Mouse (Mus musculus) CH12.LX (cell line): Measurements from ENCODE around the gene Cd40. TPM values are rescaled to one million over a fixed set of nuclear protein-coding genes. Genes with fewer than 3 reads are reported as not detected.

ENCODE experiments used
- DNase-seq: peaks from one replicate; pipeline ENCODE4 v3.0.0-alpha.2; 2013; ENCODE audit errors: extremely low read depth
- H3K27ac ChIP-seq: 2 replicates; pipeline ENCODE4 v1.5.1; 2012; ENCODE audit warnings: low read depth, mild to moderate bottlenecking, control low read depth, moderate library complexity; ENCODE audit not compliant: insufficient read depth
- H3K27me3 ChIP-seq: replicated peaks from 2 replicates; pipeline ENCODE3; 2012; ENCODE audit warnings: inconsistent platforms
- H3K36me3 ChIP-seq, 2 experiments: replicated peaks in 1 of 2; 2 replicates each; pipeline versions ENCODE3 to v1.6.1; 2012; ENCODE audit warnings: inconsistent platforms in 1 of 2, low read length in 1 of 2, mild to moderate bottlenecking in 1 of 2, mixed read lengths in 1 of 2, moderate library complexity in 1 of 2; ENCODE audit not compliant: control insufficient read depth in 1 of 2, insufficient read depth in 1 of 2
- H3K4me1 ChIP-seq, 2 experiments: 2 replicates each; pipeline ENCODE4 v1.6.1; 2012; ENCODE audit warnings: inconsistent platforms in 1 of 2, moderate library complexity in 1 of 2; ENCODE audit not compliant: insufficient read depth in 2 of 2, control insufficient read depth in 1 of 2
- H3K4me2 ChIP-seq: 2 replicates; pipeline ENCODE4 v1.6.1; 2012; ENCODE audit warnings: low read depth, mild to moderate bottlenecking, control low read depth; ENCODE audit not compliant: poor library complexity, insufficient read depth, severe bottlenecking
- H3K4me3 ChIP-seq, 3 experiments: fragments of 150-350 bp in 1 of 3; sonication (generic) in 1 of 3; replicated peaks in 1 of 3; 2 replicates each; pipeline versions ENCODE3 to v1.5.1; 2011 to 2012; ENCODE audit warnings: low read depth in 2 of 3, low read length in 2 of 3, mild to moderate bottlenecking in 2 of 3, moderate library complexity in 2 of 3, control low read depth in 1 of 3, improper control_type of control experiment in 1 of 3, inconsistent platforms in 1 of 3, mixed read lengths in 1 of 3; ENCODE audit not compliant: poor library complexity in 1 of 3
- H3K79me2 ChIP-seq: replicated peaks from 2 replicates; pipeline ENCODE4 v1.6.1; 2012; ENCODE audit warnings: mild to moderate bottlenecking, moderate library complexity; ENCODE audit not compliant: control insufficient read depth, poor library complexity, insufficient read depth, severe bottlenecking; ENCODE audit errors: extremely low read depth
- H3K9ac ChIP-seq: 2 replicates; pipeline ENCODE4 v1.6.1; 2012; ENCODE audit warnings: low read depth, mild to moderate bottlenecking, control low read depth, moderate library complexity; ENCODE audit not compliant: insufficient read depth
- H3K9me3 ChIP-seq: replicated peaks from 2 replicates; pipeline ENCODE3; 2012; ENCODE audit warnings: low read length, inconsistent platforms, mixed read lengths
- CHD1 ChIP-seq: IDR thresholded peaks from 2 replicates; pipeline ENCODE4 v1.6.1; 2012; ENCODE audit warnings: low read depth, low read length, improper control_type of control experiment, inconsistent platforms
- CHD2 ChIP-seq: IDR thresholded peaks from 2 replicates; pipeline ENCODE4 v1.6.1; 2011; ENCODE audit warnings: low read length, improper control_type of control experiment
- EP300 ChIP-seq: IDR thresholded peaks from 2 replicates; pipeline ENCODE4 v1.6.1; 2011; ENCODE audit warnings: low read length, improper control_type of control experiment
- ETS1 ChIP-seq: conservative IDR thresholded peaks from 2 replicates; pipeline ENCODE4 v1.6.1; 2012; ENCODE audit warnings: low read depth, mild to moderate bottlenecking, inconsistent platforms, low read length, improper control_type of control experiment, moderate library complexity
- HCFC1 ChIP-seq: IDR thresholded peaks from 2 replicates; pipeline ENCODE4 v1.6.1; 2012; ENCODE audit warnings: low read depth, mild to moderate bottlenecking, inconsistent platforms, low read length, improper control_type of control experiment
- IRF4 ChIP-seq: IDR thresholded peaks from 2 replicates; pipeline ENCODE4 v1.6.1; 2014; ENCODE audit warnings: low read depth, mild to moderate bottlenecking, inconsistent platforms, low read length, improper control_type of control experiment
- JUN ChIP-seq: IDR thresholded peaks from 2 replicates; pipeline ENCODE4 v1.6.1; 2011; ENCODE audit warnings: low read depth, mild to moderate bottlenecking, low read length, improper control_type of control experiment, moderate library complexity; ENCODE audit not compliant: insufficient read depth
- JUND ChIP-seq: conservative IDR thresholded peaks from 2 replicates; pipeline ENCODE4 v1.6.1; 2011; ENCODE audit warnings: low read depth, low read length, improper control_type of control experiment
- MAFK ChIP-seq: IDR thresholded peaks from 2 replicates; pipeline ENCODE4 v1.6.1; 2011; ENCODE audit warnings: low read length, improper control_type of control experiment; ENCODE audit not compliant: insufficient replicate concordance
- MEF2A ChIP-seq: IDR thresholded peaks from 2 replicates; pipeline ENCODE4 v1.6.1; 2014; ENCODE audit warnings: low read depth, mild to moderate bottlenecking, inconsistent platforms, low read length, improper control_type of control experiment, borderline replicate concordance
- NRF1 ChIP-seq: IDR thresholded peaks from 2 replicates; pipeline ENCODE4 v1.6.1; 2014; ENCODE audit warnings: low read depth, mild to moderate bottlenecking, inconsistent platforms, low read length, improper control_type of control experiment, moderate library complexity
- PAX5 ChIP-seq: IDR thresholded peaks from 2 replicates; pipeline ENCODE4 v1.6.1; 2012; ENCODE audit warnings: low read length, inconsistent platforms, mixed read lengths
- POLR2AphosphoS2 ChIP-seq: IDR thresholded peaks from 2 replicates; pipeline ENCODE4 v1.6.1; 2011; ENCODE audit warnings: low read depth, low read length, improper control_type of control experiment
- RAD21 ChIP-seq: IDR thresholded peaks from 2 replicates; pipeline ENCODE4 v1.6.1; 2011; ENCODE audit warnings: low read depth, mild to moderate bottlenecking, low read length, improper control_type of control experiment, moderate library complexity
- SMC3 ChIP-seq: IDR thresholded peaks from 2 replicates; pipeline ENCODE4 v1.6.1; 2011; ENCODE audit warnings: low read depth, low read length, improper control_type of control experiment
- USF2 ChIP-seq: conservative IDR thresholded peaks from 2 replicates; pipeline ENCODE4 v1.6.1; 2011; ENCODE audit warnings: low read depth, low read length, improper control_type of control experiment
- ZMIZ1 ChIP-seq: IDR thresholded peaks from 2 replicates; pipeline ENCODE4 v1.6.1; 2012; ENCODE audit warnings: low read depth, mild to moderate bottlenecking, inconsistent platforms, low read length, improper control_type of control experiment
- ZNF384 ChIP-seq: IDR thresholded peaks from 2 replicates; pipeline ENCODE4 v1.6.1; 2012; ENCODE audit warnings: low read depth, low read length, improper control_type of control experiment, inconsistent platforms
- dilution Hi-C: fragments of 300-500 bp; cut with MboI; formaldehyde crosslinking; loops from 2 replicates; pipeline ENCODE4 v1.14.3; 2020; ENCODE audit warnings: low sequenced_read_pairs; ENCODE audit not compliant: extremely low pct_unique_long_range_greater_than_20kb, extremely low pct_ligation_motif_present
- in situ Hi-C: fragments of 300-500 bp; cut with MboI; formaldehyde crosslinking; loops from 3 replicates; pipeline ENCODE4 v1.14.3; 2019; ENCODE audit warnings: low sequenced_read_pairs, low pct_ligation_motif_present, low pct_unique_long_range_greater_than_20kb, mixed read lengths
- polyA plus RNA-seq: library from polyadenylated mRNA; unstranded; fragments of >175 nt; gene quantifications from 2 replicates; pipeline ENCODE4 v1.2.1, GENCODE M21; 2012; ENCODE audit warnings: low read depth; ENCODE audit not compliant: insufficient read length
- total RNA-seq, 2 experiments: library from RNA; depleted of rRNA; stranded (reverse); fragments of 300-350 nt in 1 of 2; fragments of >200 nt in 1 of 2; gene quantifications; 2 replicates each; pipeline ENCODE4 v1.2.3; 2012 to 2014

Gene Cd40
- total and polyA plus RNA-seq, 3 experiments, result 146 to 223 (median 147) TPM

DNA sequence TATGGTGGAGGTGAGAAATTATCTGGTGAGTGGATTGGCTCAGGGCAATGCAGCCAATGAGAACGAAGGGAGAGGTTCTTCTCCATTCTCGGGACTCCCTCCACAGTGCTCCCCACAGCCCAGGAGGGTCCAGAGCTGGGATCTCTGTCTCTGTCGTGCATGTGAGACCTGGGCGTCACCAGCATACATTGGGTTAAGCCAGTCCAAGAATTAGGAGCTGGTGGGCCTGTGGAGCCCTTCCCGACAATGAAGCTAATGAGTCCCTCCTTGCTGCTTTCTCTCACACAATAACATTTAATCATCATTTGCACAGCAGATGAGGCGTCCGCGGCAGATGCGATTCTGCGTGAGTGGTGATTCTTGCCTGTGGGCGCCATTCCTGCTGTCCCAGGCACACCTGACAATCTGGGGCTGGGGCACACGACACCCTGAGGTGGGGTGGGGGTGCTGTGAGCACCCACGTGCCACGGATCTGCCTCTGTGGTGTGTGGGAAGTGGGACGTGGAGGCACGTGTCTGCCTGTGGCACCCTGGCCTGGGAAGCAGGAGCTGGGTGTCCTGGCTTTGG, 50.2 kb downstream of the Cd40 start:
- dilution Hi-C loops, result no loop called here
- H3K9me3 ChIP-seq, result no peaks in the 10 kb centered on the region
- TF ChIP-seq NRF1, result no peak
- no peak for TF ChIP-seq EP300
- no peak for TF ChIP-seq IRF4
- TF ChIP-seq MEF2A, result no peak
- TF ChIP-seq RAD21, result no peak
- TF ChIP-seq CHD1, result no peak

DNA sequence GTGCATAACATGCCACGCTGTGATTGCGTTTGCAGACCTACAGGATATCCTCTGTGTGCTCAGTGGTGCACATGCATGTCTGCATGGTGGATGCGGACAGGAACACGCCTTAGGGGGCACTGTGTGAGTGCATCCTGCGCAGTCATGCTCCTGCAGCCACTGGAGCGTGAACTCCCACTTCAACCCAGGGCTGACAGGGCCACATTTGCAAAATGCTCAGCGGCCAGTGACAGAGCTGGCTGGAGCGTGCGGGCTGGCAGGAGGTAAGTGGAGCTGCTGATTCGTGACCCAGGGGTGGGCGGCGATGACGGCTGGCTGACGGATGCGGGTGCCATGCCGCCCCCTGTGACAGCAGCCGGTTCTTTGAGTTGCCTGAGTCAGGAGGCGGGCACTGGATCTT, 51.2 kb downstream of the Cd40 start:
- in situ Hi-C loops (no loop called here), dilution Hi-C loops (no loop called here)
- H3K9ac ChIP-seq, result no peak overlapping the region
- peaks cover 87% of the 10 kb centered on the region for H3K27me3 ChIP-seq
- no peak overlapping the region for H3K4me3 ChIP-seq
- peaks cover 4 to 7% of the 10 kb centered on the region in 2 experiments; a peak in 2 of 4 replicates for H3K4me1 ChIP-seq
- no peak overlapping the region for H3K27ac ChIP-seq
- no peak for DNase-seq
- H3K79me2 ChIP-seq, result no peaks in the 10 kb centered on the region
- no peaks in the 10 kb centered on the region for H3K36me3 ChIP-seq
- H3K9me3 ChIP-seq, result no peaks in the 10 kb centered on the region
- no peak for TF ChIP-seq ZMIZ1
- no peak for TF ChIP-seq JUN
- TF ChIP-seq ZNF384, result no peak
- no peak for TF ChIP-seq MAFK
- no peak for TF ChIP-seq SMC3
- no peak for TF ChIP-seq ETS1
- no peak for TF ChIP-seq PAX5
- TF ChIP-seq USF2, result no peak
- TF ChIP-seq HCFC1, result no peak
- TF ChIP-seq CHD2, result no peak
- TF ChIP-seq NRF1, result no peak
- TF ChIP-seq POLR2AphosphoS2, result no peak
- TF ChIP-seq JUND, result no peak
- H3K4me2 ChIP-seq, result no peak overlapping the region

More for the DNA sequence above, 50.2 kb downstream of the Cd40 start:
- peaks cover 88% of the 10 kb centered on the region for H3K27me3 ChIP-seq
- H3K79me2 ChIP-seq, result no peaks in the 10 kb centered on the region
- no peak for DNase-seq
- H3K27ac ChIP-seq, result no peak overlapping the region
- in situ Hi-C loops, result no loop called here
- H3K4me3 ChIP-seq, result no peak overlapping the region
- H3K4me2 ChIP-seq, result no peak overlapping the region
- H3K9ac ChIP-seq, result no peak overlapping the region
- H3K36me3 ChIP-seq, result no peaks in the 10 kb centered on the region
- H3K4me1 ChIP-seq, result peaks cover 4 to 7% of the 10 kb centered on the region in 2 experiments; a peak in 2 of 4 replicates
